Mouse (Mus musculus): ENCODE data around the gene Pus7.

Pus7 gene

GRCm38 (mm10) chr5:23782931-23783877 is at the start of gene Pus7:
Pus7 (minus strand) TSS chr5:23783711.
- peak; percentile 55 to 71 for DNase-seq (ENCODE audit: low spot score in 2 of 2)

- no peak for DNase-seq (ENCODE audit: low spot score in 2 of 2)
These were observed 47.6 kb upstream of the Pus7 start for GRCm38 (mm10) chr5:23830897-23831752.

GRCm38 (mm10) chr5:23826321-23827004 is 43.0 kb upstream of the Pus7 start:
- DNase-seq (ENCODE audit: low spot score in 2 of 2): no peak

GRCm38 (mm10) chr5:23824171-23824733 is 40.7 kb upstream of the Pus7 start:
- no peak for DNase-seq (ENCODE audit: low spot score in 2 of 2)

GRCm38 (mm10) chr5:23822306-23822705 is 38.8 kb upstream of the Pus7 start:
- no peak for DNase-seq (ENCODE audit: low spot score in 2 of 2)

GRCm38 (mm10) chr5:23816681-23817080 is 33.2 kb upstream of the Pus7 start:
- no peak for DNase-seq (ENCODE audit: low spot score in 2 of 2)

GRCm38 (mm10) chr5:23814841-23815240 is 31.3 kb upstream of the Pus7 start:
- no peak for DNase-seq (ENCODE audit: low spot score in 2 of 2)

GRCm38 (mm10) chr5:23792726-23793125 is 9.2 kb upstream of the Pus7 start:
- no peak for DNase-seq (ENCODE audit: low spot score in 2 of 2)

GRCm38 (mm10) chr5:23789078-23789612 is 5.6 kb upstream of the Pus7 start:
- DNase-seq (ENCODE audit: low spot score in 2 of 2): no peak

- no peak for DNase-seq (ENCODE audit: low spot score in 2 of 2)
These were observed 4.9 kb upstream of the Pus7 start for GRCm38 (mm10) chr5:23788390-23788830.

- peak; percentile 96 to 97 for DNase-seq (ENCODE audit: low spot score in 2 of 2)
These were observed 4.3 kb upstream of the Pus7 start, which contains the start of gene Rint1 for GRCm38 (mm10) chr5:23787536-23788389. Rint1 (plus strand) TSS chr5:23787711.

GRCm38 (mm10) chr5:23782051-23782810 is 1.3 kb downstream of the Pus7 start:
- DNase-seq (ENCODE audit: low spot score in 2 of 2): no peak

GRCm38 (mm10) chr5:23781172-23781571 is 2.3 kb downstream of the Pus7 start:
- no peak for DNase-seq (ENCODE audit: low spot score in 2 of 2)

- DNase-seq (ENCODE audit: low spot score in 2 of 2): no peak
These were observed 3.0 kb downstream of the Pus7 start for GRCm38 (mm10) chr5:23780516-23780915.

- no peak for DNase-seq (ENCODE audit: low spot score in 2 of 2)
These were observed 9.3 kb downstream of the Pus7 start for GRCm38 (mm10) chr5:23774186-23774585.

- no peak for DNase-seq (ENCODE audit: low spot score in 2 of 2)
These were observed 12.4 kb downstream of the Pus7 start for GRCm38 (mm10) chr5:23771105-23771504.

GRCm38 (mm10) chr5:23764557-23764956 is 19.0 kb downstream of the Pus7 start:
- DNase-seq (ENCODE audit: low spot score in 2 of 2): peak; percentile 20 to 24

GRCm38 (mm10) chr5:23762531-23762930 is 21.0 kb downstream of the Pus7 start:
- no peak for DNase-seq (ENCODE audit: low spot score in 2 of 2)

- no peak for DNase-seq (ENCODE audit: low spot score in 2 of 2)
These were observed 24.9 kb downstream of the Pus7 start for GRCm38 (mm10) chr5:23758633-23759032.

Data from frontal cortex, postnatal 25 days (tissue).